Mouse (Mus musculus) lung, postnatal 0 days (tissue): ENCODE data around the gene Fam186a.

ENCODE experiments used
- CTCF ChIP-seq: IDR thresholded peaks from 2 replicates; pipeline ENCODE4 v1.5.1; 2016; ENCODE audit warnings: antibody characterized with exemption, mild to moderate bottlenecking
- EP300 ChIP-seq: IDR thresholded peaks from 2 replicates; pipeline ENCODE4 v1.6.1; 2016; ENCODE audit warnings: antibody characterized with exemption, mild to moderate bottlenecking, control low read depth

GRCm38 (mm10) chr15:99966961-99967360 lies at the start of gene Fam186a:
- TF ChIP-seq EP300 (no peak), CTCF (no peak)
